Mouse (Mus musculus) stomach, embryonic 15.5 days (tissue): ENCODE measurements around the gene Capn1. TPM values are rescaled to one million over a fixed set of nuclear protein-coding genes. Genes with fewer than 3 reads are reported as not detected.

ENCODE experiments used
- ATAC-seq: fragments of 200-750 bp; cut with Nextera tagmentation; 2 replicates; pipeline ENCODE4 v1.8.0; 2017; ENCODE audit warnings: low read depth, moderate number of reproducible peaks, moderate TSS enrichment; ENCODE audit not compliant: insufficient read depth, low FRiP score
- H3K27ac ChIP-seq: fragments of 300-500 bp; sonication (generic); 2 replicates; pipeline ENCODE4 v1.5.1; 2015; ENCODE audit warnings: mild to moderate bottlenecking, inconsistent platforms
- H3K27me3 ChIP-seq: fragments of 300-500 bp; sonication (generic); replicated peaks from 2 replicates; pipeline ENCODE4 v1.6.1; 2015; ENCODE audit warnings: inconsistent platforms
- H3K36me3 ChIP-seq: fragments of 300-500 bp; sonication (generic); 2 replicates; pipeline ENCODE4 v1.6.1; 2015; ENCODE audit warnings: inconsistent platforms
- H3K4me1 ChIP-seq: fragments of 300-500 bp; sonication (generic); 2 replicates; pipeline ENCODE4 v1.6.1; 2015; ENCODE audit warnings: inconsistent platforms
- H3K4me2 ChIP-seq: fragments of 300-500 bp; sonication (generic); 2 replicates; pipeline ENCODE4 v1.6.1; 2015; ENCODE audit warnings: mild to moderate bottlenecking, inconsistent platforms
- H3K4me3 ChIP-seq: fragments of 300-500 bp; sonication (generic); replicated peaks from 2 replicates; pipeline ENCODE4 v1.5.1; 2015; ENCODE audit warnings: inconsistent platforms
- H3K9ac ChIP-seq: fragments of 300-500 bp; sonication (generic); 2 replicates; pipeline ENCODE4 v1.6.1; 2015; ENCODE audit warnings: inconsistent platforms
- H3K9me3 ChIP-seq: fragments of 300-500 bp; sonication (generic); 2 replicates; pipeline ENCODE4 v1.6.1; 2016; ENCODE audit warnings: inconsistent platforms
- WGBS: fragments of 180-500 bp; shearing (Covaris S2); methylation state at CpG from one replicate; pipeline ENCODE4 v1.1.7; 2015; 5-methylcytosine and 5-hydroxymethylcytosine counted together
- polyA plus RNA-seq: library from polyadenylated mRNA; unstranded; fragments of >200 nt; fragmentation: Nextera tagmentation; extraction: Ambion mirVana; gene quantifications from 2 replicates; pipeline ENCODE4 v1.2.1, GENCODE M21; 2015

Capn1 gene
- polyA plus RNA-seq, 1 experiment from 2014 or later = 16.4 TPM

DNA sequence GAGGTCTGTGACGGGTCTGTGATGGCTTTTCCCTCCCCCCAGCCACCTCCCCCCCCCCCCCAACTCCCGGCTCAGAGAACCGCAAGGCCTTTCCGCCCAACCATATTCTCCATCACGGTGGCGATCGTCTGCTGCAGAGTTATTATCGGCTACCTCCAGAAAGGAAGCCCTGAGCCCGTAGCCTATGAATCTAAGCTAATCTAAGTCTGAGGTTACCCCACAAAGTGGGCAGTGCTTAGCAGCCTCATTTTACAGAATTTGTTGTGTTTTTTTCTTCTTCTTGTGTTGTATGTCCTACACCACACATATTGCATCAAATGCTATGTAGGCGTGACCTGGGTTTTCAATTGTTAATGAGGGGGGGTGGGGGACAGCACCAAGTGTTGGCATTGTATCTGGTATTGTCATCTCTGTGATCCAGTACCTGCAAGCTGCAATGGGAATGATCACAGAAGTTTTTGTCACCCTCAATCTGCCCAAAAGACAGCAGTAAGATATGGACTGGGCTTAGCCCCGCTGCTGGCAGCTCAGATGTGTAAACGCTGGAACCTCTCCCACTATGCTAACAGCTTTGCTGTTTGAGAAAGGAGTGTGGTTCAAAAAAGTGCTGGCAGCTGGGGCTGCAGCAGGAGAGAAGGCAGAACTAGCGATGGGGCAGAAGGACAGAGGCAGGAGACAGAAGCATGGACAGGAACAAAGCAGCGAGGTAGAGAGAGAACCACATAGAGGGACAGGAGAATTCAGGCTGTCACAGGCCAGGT lies 15.0 kb upstream of the Capn1 start:
- no peak overlapping the region for H3K27ac ChIP-seq
- no peaks in the 10 kb centered on the region for H3K9me3 ChIP-seq
- no peak overlapping the region for H3K4me3 ChIP-seq
- H3K9ac ChIP-seq = no peak overlapping the region
- H3K27me3 ChIP-seq = no peaks in the 10 kb centered on the region
- H3K4me1 ChIP-seq = no peaks in the 10 kb centered on the region
- no peak for ATAC-seq
- no peaks in the 10 kb centered on the region for H3K36me3 ChIP-seq
- no peak overlapping the region for H3K4me2 ChIP-seq
- WGBS = 64% methylated on average over 14 of the region's 14 CpGs

DNA sequence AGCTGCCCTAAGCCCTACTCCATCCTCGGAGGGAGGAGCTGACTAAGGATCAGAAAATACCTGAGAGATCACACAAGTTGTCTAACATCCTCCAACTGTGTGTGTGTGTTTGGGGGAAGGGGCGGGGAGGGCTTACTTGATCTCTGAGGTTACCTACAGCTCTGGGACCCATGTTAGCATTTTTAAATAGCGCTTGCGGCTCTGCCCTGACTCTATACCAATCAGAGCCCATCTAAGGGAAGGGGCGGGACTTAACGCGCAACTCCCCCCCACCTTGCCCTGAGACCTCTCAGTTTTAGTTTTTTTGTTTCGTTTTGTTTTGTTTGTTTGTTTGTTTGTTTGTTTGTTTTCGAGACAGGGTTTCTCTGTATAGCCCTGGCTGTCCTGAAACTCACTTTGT lies 13.7 kb upstream of the Capn1 start:
- 73% methylated on average over 9 of the region's 9 CpGs for WGBS
- ATAC-seq = no peak

DNA sequence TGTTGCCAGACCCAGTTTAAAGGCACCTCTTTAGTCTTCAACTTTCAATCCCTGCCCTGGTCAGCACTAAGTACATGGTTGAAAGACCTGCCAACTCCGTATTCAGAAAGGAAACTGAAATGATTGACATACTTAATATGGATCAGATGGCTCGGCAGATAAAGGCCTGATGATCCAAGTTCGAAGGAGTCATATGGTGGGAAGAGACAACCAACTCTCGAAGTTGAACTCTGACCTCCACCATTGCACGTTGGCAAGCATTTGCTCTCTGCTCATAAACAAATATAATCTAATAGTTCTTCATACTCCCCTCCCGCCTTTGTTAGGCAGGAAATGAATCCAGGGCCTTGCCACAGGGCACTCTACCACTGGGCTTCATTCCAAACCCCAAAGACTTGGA lies 13.3 kb upstream of the Capn1 start:
- 71% methylated on average over 6 of the region's 6 CpGs for WGBS
- Histone ChIP-seq H3K4me2 (no peak overlapping the region), H3K36me3 (no peaks in the 10 kb centered on the region), H3K4me3 (no peak overlapping the region), H3K4me1 (no peaks in the 10 kb centered on the region), H3K27me3 (no peaks in the 10 kb centered on the region), H3K9ac (no peak overlapping the region), H3K9me3 (no peaks in the 10 kb centered on the region), H3K27ac (no peak overlapping the region)
- no peak for ATAC-seq

More for the DNA sequence above, 13.7 kb upstream of the Capn1 start:
- H3K4me3 ChIP-seq = no peak overlapping the region
- H3K4me2 ChIP-seq = no peak overlapping the region
- no peaks in the 10 kb centered on the region for H3K9me3 ChIP-seq
- no peaks in the 10 kb centered on the region for H3K36me3 ChIP-seq
- no peak overlapping the region for H3K27ac ChIP-seq
- H3K27me3 ChIP-seq = no peaks in the 10 kb centered on the region
- no peaks in the 10 kb centered on the region for H3K4me1 ChIP-seq
- H3K9ac ChIP-seq = no peak overlapping the region

DNA sequence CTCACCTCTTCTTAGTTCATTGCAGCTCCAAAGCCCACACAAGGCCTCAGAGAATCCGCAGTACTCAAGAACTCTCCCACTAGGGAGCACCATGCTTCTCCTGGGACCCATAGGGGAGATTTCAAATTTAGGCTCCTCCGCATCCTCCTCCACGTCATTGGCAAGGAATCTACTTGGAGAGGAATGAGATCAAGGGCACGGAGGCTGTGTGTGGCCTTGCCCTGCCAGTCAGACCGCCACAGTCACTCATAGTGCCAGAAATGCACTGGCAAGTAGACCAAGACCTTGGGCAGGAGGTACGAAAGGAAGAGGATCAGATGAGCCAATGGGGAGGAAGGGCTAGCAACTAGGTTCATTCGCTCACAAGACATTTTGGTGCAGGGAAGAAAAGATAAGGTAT lies 8.2 kb upstream of the Capn1 start:
- Histone ChIP-seq H3K4me1 (no peaks in the 10 kb centered on the region), H3K9me3 (no peaks in the 10 kb centered on the region), H3K4me2 (no peak overlapping the region), H3K4me3 (no peak overlapping the region), H3K27ac (no peak overlapping the region), H3K36me3 (no peaks in the 10 kb centered on the region), H3K27me3 (no peaks in the 10 kb centered on the region), H3K9ac (no peak overlapping the region)
- ATAC-seq = no peak
- 78% methylated on average over 7 of the region's 7 CpGs for WGBS

DNA sequence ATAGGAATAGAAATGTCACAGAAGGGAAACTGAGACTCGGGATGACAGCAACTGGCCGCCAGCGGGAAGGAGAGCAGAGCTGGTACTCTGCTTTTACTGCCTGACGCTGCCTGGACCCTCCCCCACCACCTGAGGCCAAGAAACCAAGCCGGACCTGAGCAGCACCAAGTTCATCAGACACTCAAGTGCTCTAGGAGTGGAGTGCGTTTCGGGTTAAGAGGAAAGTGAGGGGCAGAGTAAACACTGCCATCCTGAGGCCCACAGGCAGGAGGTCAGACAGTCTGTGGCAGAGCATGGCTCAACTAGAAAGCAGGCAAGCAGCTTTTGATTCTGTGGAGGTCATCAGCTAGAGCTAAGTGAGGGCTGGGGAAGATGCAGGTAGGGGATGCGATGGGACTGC lies 7.4 kb upstream of the Capn1 start:
- 57% methylated on average over 8 of the region's 8 CpGs for WGBS
- ATAC-seq = no peak

DNA sequence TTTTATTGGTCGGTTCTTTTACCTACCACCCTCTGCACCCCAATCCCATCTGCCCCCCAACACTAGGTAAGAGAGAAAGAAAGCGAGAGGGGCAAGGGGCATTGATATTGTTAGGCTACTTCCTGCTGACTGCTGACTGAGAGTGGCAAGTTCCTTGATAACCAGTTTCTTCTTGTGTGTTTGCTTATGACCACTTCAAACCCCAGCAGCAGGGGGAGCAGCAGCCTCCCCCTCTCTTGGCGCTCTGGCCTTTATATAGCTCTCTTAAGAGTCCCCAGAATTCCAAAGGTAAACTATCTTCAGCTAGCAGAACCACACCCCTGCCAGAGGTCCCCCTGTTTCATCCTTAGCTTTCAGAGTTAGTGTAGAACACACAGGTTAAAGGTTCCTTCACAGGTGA lies 4.6 kb upstream of the Capn1 start:
- Histone ChIP-seq H3K36me3 (no peaks in the 10 kb centered on the region), H3K27ac (no peak overlapping the region), H3K4me1 (peaks cover 6% of the 10 kb centered on the region), H3K4me2 (no peak overlapping the region), H3K9ac (no peak overlapping the region), H3K9me3 (no peaks in the 10 kb centered on the region), H3K4me3 (no peak overlapping the region), H3K27me3 (no peaks in the 10 kb centered on the region)
- no peak for ATAC-seq
- WGBS = 48% methylated on average over 3 of the region's 3 CpGs

More for the DNA sequence above, 7.4 kb upstream of the Capn1 start:
- H3K4me3 ChIP-seq = no peak overlapping the region
- H3K36me3 ChIP-seq = no peaks in the 10 kb centered on the region
- H3K9me3 ChIP-seq = no peaks in the 10 kb centered on the region
- no peak overlapping the region for H3K4me2 ChIP-seq
- no peaks in the 10 kb centered on the region for H3K4me1 ChIP-seq
- no peaks in the 10 kb centered on the region for H3K27me3 ChIP-seq
- H3K9ac ChIP-seq = no peak overlapping the region
- H3K27ac ChIP-seq = no peak overlapping the region

DNA sequence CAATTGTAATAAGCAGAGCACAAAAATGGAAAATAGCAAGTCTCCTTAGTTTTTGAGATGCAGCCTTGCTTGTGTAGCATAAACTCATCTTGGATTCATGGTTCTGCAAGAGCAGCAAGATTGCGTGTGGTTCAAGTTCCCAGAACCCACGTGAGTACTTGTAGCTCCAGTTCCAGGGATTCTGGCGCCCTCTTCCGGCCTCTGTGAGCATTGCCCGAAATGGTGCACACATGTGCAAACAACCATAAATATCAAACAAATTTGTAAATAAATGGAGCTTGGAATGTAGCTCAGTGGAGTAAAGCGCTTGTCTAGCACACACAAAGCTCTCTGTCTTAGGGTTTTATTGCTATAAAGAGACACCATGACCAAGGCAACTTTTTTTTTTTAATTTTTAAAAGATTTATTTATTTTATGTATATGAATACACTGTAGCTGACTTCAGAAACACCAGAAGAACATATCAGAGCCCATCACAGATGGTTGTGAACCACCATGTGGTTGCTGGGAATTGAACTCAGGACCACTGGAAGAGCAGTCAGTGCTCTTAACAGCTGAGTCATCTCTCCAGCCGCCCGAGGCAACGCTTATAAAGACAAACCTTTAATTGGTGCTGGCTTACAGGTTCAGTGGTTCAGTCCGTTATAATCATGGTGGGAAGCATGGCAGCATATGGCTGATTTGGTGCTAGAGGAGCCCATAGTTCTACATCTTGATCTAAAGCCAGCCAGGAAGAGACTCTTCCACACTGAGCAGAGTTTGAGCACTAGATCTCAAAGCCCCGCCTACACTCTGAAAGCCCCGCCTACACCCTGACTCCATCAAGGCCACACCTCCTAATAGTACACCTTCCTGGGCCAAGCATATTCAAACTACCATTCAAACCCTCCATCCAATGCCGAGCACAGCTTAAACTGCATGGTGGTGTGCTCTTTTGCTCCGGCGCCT lies 2.7 kb upstream of the Capn1 start:
- WGBS = 29% methylated on average over 15 of the region's 15 CpGs
- Histone ChIP-seq H3K36me3 (no peaks in the 10 kb centered on the region; the same call in 1 of the 2 replicates), H3K27me3 (no peaks in the 10 kb centered on the region), H3K4me1 (peaks cover 12% of the 10 kb centered on the region), H3K27ac (no peak overlapping the region), H3K9me3 (no peaks in the 10 kb centered on the region), H3K4me2 (no peak overlapping the region), H3K4me3 (no peak overlapping the region), H3K9ac (no peak overlapping the region)
- ATAC-seq = peak; percentile 41; the same call in 1 of the 2 replicates

DNA sequence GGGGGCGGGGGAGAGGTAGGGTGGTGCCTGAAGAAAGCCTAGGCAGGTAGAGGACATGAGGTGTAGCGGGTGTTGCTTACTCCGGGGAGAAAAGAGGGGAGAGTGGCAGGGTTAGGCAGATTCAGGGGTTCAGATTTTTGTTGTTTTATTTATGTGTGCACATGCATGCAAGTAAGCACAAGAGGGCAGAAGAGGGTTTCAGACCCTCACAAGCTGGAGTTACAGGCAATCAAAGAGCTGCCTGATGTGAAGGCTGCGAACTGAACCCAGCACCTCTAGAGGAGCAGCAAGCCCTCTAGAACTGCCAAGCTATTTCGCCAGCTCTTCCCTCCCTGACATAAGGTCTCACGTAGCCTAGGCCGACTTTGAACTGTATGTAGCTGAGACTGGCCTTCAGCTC lies 835 bp upstream of the Capn1 start:
- Histone ChIP-seq H3K9me3 (no peaks in the 10 kb centered on the region), H3K9ac (no peak overlapping the region), H3K27me3 (no peaks in the 10 kb centered on the region), H3K27ac (no peak overlapping the region), H3K4me2 (no peak overlapping the region), H3K4me3 (no peak overlapping the region), H3K36me3 (no peaks in the 10 kb centered on the region; the same call in 1 of the 2 replicates), H3K4me1 (peaks cover 12% of the 10 kb centered on the region)
- no peak for ATAC-seq
- 52% methylated on average over 7 of the region's 7 CpGs for WGBS

DNA sequence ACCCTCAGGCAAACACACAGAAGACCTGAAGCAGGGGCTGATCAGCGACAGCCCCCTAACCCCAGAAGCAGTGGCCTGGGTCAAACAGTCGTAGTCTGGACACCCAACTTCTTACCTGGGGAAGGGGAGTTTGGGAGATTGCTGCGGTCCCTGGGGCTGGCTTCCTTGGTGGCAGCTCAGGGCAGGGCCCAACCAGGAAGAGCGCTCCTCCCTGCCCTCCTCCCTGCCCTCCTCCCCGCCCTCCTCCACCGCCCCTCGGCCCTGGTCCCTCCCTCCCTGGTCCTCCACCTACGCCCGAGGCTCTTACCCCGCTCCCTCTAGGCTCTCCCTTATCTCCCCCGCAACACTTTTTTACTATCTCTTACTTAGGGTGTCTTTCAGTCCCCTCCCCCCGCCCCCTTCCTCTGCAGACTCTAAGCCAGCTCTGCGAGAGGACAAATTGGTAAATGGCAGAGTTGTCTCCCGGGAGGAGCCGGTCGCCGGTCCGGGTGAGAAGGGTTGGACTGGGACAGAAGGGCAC lies 646 bp downstream of the Capn1 start:
- H3K4me1 ChIP-seq = peaks cover 12% of the 10 kb centered on the region
- peak overlapping the region; percentile 57 for H3K4me3 ChIP-seq
- H3K9ac ChIP-seq = peak overlapping the region; percentile 50
- ATAC-seq = peak; percentile 93
- no peaks in the 10 kb centered on the region for H3K9me3 ChIP-seq
- peak overlapping the region; percentile 71 for H3K27ac ChIP-seq
- H3K36me3 ChIP-seq = no peaks in the 10 kb centered on the region; the same call in 1 of the 2 replicates
- 2% methylated on average over 16 of the region's 18 CpGs for WGBS
- H3K4me2 ChIP-seq = peak overlapping the region; percentile 88
- no peaks in the 10 kb centered on the region for H3K27me3 ChIP-seq

DNA sequence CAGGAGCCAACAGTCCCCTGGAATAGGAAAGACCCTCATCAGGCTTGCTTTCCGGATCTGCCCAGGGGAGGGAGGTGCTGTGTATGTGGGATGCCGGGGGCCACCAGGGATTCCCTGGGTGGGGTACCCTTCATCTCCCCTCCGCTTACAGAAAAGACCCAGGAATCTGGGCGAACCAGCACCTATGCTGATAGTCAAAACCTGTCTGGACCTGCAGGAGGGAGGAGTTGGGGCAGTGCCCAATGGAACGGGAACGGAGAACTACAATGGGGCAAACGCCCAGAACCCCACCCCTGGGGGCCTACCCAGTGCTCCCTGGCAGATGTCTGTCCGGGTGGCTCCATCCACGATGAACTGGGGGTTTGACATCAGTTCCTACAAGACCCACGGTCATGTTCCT lies 2.0 kb downstream of the Capn1 start:
- Histone ChIP-seq H3K9me3 (no peaks in the 10 kb centered on the region), H3K27ac (no peak overlapping the region), H3K4me2 (peak overlapping the region; percentile 88; the same call in 1 of the 2 replicates), H3K4me3 (peak overlapping the region; percentile 57), H3K9ac (no peak overlapping the region), H3K36me3 (peaks cover under 1% of the 10 kb centered on the region; the same call in 1 of the 2 replicates), H3K27me3 (no peaks in the 10 kb centered on the region), H3K4me1 (peaks cover 12% of the 10 kb centered on the region)
- 87% methylated on average over 10 of the region's 10 CpGs for WGBS
- ATAC-seq = no peak

DNA sequence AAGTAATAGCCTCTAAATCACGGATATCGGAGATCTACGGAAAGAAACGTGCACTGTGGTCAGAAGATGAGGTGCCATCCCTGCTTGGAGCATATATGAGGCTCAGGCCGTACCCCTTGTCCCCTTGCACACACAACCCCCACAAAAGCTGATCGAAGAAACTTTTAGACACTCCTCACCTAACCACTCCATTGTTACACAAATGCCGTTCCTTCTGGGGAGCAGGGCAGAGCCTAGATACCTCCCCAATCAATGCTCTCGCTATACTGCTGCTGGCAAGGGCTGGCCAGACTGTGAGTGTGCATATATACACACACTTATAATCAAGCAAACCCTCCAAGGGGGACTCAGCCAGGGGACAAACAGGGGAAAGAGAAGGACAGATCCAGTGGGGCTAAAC lies 6.6 kb downstream of the Capn1 start:
- no peak for ATAC-seq
- Histone ChIP-seq H3K9ac (no peak overlapping the region), H3K27ac (no peak overlapping the region), H3K4me1 (peaks cover 1% of the 10 kb centered on the region; the same call in 1 of the 2 replicates), H3K4me3 (no peak overlapping the region), H3K36me3 (peaks cover 2% of the 10 kb centered on the region; the same call in 1 of the 2 replicates), H3K27me3 (no peaks in the 10 kb centered on the region), H3K9me3 (no peaks in the 10 kb centered on the region), H3K4me2 (no peak overlapping the region)
- 82% methylated on average over 8 of the region's 8 CpGs for WGBS

DNA sequence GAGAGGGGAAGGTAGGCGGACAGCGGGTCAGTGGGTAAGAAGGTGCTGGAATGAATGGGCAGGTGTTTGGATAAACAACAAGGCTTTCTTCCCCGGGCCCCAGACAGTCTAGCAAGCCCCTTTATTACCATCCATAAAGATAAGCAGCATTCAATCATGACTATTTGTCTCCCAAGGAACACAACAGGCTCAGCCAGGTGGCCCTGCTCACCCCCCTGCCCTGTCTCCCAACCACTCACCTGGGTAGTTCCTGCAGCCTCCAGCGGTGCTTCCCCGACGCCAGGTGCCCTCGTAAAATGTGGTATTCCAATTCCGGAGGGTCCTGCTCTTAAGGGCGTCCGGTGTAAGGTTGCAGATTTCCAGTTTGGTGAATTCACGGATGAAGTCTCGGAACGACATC lies 8.7 kb downstream of the Capn1 start:
- Histone ChIP-seq H3K27me3 (no peaks in the 10 kb centered on the region), H3K36me3 (peaks cover 2% of the 10 kb centered on the region; the same call in 1 of the 2 replicates), H3K4me3 (no peak overlapping the region), H3K9ac (no peak overlapping the region), H3K4me1 (no peaks in the 10 kb centered on the region), H3K9me3 (no peaks in the 10 kb centered on the region), H3K27ac (no peak overlapping the region), H3K4me2 (no peak overlapping the region)
- WGBS = 75% methylated on average over 13 of the region's 13 CpGs
- ATAC-seq = no peak
